In the genomic region with DNA sequence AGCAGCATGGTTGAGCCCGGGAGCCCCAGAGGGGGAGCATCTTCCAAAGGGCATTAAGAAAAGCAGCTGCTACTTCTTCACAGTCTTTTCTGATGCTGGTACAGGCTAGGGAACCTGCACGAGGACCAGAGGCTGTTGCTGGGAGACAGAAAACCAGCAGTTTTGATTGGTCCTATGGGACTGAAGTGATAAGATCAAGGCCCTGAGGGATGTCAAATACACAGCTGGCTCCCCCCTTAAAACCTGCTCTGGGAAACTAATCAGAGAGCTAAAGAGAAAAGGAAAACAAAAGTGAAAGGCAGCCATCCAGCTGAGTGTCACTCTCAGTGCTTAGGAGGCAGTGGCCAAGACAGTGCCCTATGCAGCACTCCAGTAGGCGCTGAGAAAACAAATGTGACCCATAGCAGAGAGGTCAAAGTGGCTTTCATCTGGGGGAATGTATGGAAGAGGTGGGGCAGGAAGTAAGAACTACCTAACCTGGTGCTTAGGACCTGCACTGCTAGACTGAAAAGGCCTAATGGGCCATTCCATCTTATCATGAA, we compare ENCODE assay signal across 19 mouse cellular contexts. TPM values are rescaled to one million over a fixed set of nuclear protein-coding genes. Genes with fewer than 3 reads are reported as not detected.
DNase-seq lines count a peak whose midpoint lies in the region; ATAC-seq lines count a peak whose summit lies in the region.
"Had no signal": no experiment of that assay in that cellular context is flagged by ENCODE, and none has a peak within 500 bp of the region (broad histone marks: within the 10 kb centered on the region; RNA-seq: fewer than 3 reads in every experiment).

No protein-coding gene starts in this region.

- no peaks in the 10 kb centered on the region for H3K4me1 ChIP-seq in embryonic facial prominence, embryonic 14.5 days (ENCODE audit: control insufficient read depth, insufficient read depth, low read length)
- H3K4me1 ChIP-seq in embryonic facial prominence, embryonic 10.5 days, result peaks cover 4% of the 10 kb centered on the region; the same call in 1 of the 2 replicates
- H3K4me1 ChIP-seq in heart, embryonic 12.5 days (replicated peaks), result peaks cover 7% of the 10 kb centered on the region; the same call in 1 of the 2 replicates

- no peak overlapping the region for H3K4me2 ChIP-seq in embryonic facial prominence, embryonic 14.5 days (ENCODE audit: low read depth, low read length)
- H3K4me2 ChIP-seq in heart, embryonic 12.5 days, result no peak overlapping the region
- H3K4me2 ChIP-seq: kidney, embryonic 15.5 days; lung, embryonic 14.5 days; neural tube, embryonic 12.5 days had no signal

- no peaks in the 10 kb centered on the region for H3K9me3 ChIP-seq in embryonic facial prominence, embryonic 14.5 days (ENCODE audit: control insufficient read depth, low read length)
- H3K9me3 ChIP-seq in embryonic facial prominence, embryonic 10.5 days, result no peaks in the 10 kb centered on the region
- H3K9me3 ChIP-seq in heart, embryonic 12.5 days (replicated peaks), result no peaks in the 10 kb centered on the region
- H3K9me3 ChIP-seq: kidney, embryonic 15.5 days; neural tube, embryonic 12.5 days had no signal

- no peaks in the 10 kb centered on the region for H3K27me3 ChIP-seq in embryonic facial prominence, embryonic 14.5 days (replicated peaks; ENCODE audit: control insufficient read depth, insufficient read depth, low read length)
- H3K27me3 ChIP-seq in embryonic facial prominence, embryonic 10.5 days (replicated peaks; ENCODE audit: low read depth, poor library complexity, severe bottlenecking), result no peaks in the 10 kb centered on the region
- no peaks in the 10 kb centered on the region for H3K27me3 ChIP-seq in heart, embryonic 12.5 days (replicated peaks)
- H3K27me3 ChIP-seq: kidney, embryonic 15.5 days; neural tube, embryonic 12.5 days had no signal

- no peak overlapping the region for H3K27ac ChIP-seq in embryonic facial prominence, embryonic 14.5 days (replicated peaks; ENCODE audit: low read depth, low read length)
- H3K27ac ChIP-seq in embryonic facial prominence, embryonic 10.5 days (replicated peaks), result no peak overlapping the region
- H3K27ac ChIP-seq in heart, embryonic 12.5 days (ENCODE audit: poor library complexity, severe bottlenecking), result no peak overlapping the region
- H3K27ac ChIP-seq: kidney, embryonic 15.5 days; neural tube, embryonic 12.5 days had no signal

- peak; percentile 72; the same call in 1 of the 2 replicates for ATAC-seq in embryonic facial prominence, embryonic 14.5 days (ENCODE audit: low read depth)
- ATAC-seq in heart, embryonic 12.5 days (ENCODE audit: insufficient number of reproducible peaks, low FRiP score), result no peak
- ATAC-seq in CD4-positive, CD25-positive, alpha-beta regulatory T cell, adult 4 months, result peak; percentile 56
- ATAC-seq in granulocyte monocyte progenitor cell, adult 5-6 weeks (replicated peaks; ENCODE audit: poor library complexity, severe bottlenecking), result 0 out of 2 replicates have a peak, but pooled peaks have one; percentile 4
- ATAC-seq: forebrain, postnatal 0 days had no signal

- DNase-seq in embryonic facial prominence, embryonic 14.5 days (ENCODE audit: low spot score), result no peak
- DNase-seq in embryonic facial prominence, embryonic 10.5 days (ENCODE audit: low spot score), result no peak
- DNase-seq in heart, adult 9 months (ENCODE audit: low spot score in 2 of 2), result peak; percentile 33 to 74
- DNase-seq in left cerebral cortex, adult 9 months (ENCODE audit: low spot score in 2 of 2), result no peak
- no peak for DNase-seq in lung, adult 18-20 months
- DNase-seq: adrenal gland, postnatal 14 days; cerebellum, adult 9-10 months; forebrain, postnatal 0 days; layer of hippocampus, postnatal 36 days; lung, embryonic 14.5 days; right cerebral cortex, postnatal 14 days; thymus, postnatal 14 days had no signal

- no peak overlapping the region for H3K9ac ChIP-seq in embryonic facial prominence, embryonic 14.5 days (ENCODE audit: low read depth, low read length)
- H3K9ac ChIP-seq in heart, embryonic 12.5 days, result no peak overlapping the region
- H3K9ac ChIP-seq: forebrain, postnatal 0 days; kidney, embryonic 15.5 days; lung, embryonic 14.5 days; neural tube, embryonic 12.5 days had no signal

- WGBS in embryonic facial prominence, embryonic 14.5 days, result 52% methylated on average over 3 of the region's 3 CpGs
- 70% methylated on average over 3 of the region's 3 CpGs for WGBS in embryonic facial prominence, embryonic 10.5 days
- 81% methylated on average over 3 of the region's 3 CpGs for WGBS in heart, embryonic 12.5 days

- H3K36me3 ChIP-seq in embryonic facial prominence, embryonic 14.5 days (ENCODE audit: control insufficient read depth, insufficient read depth, low read length), result peaks cover 56% of the 10 kb centered on the region
- peaks cover 47% of the 10 kb centered on the region for H3K36me3 ChIP-seq in embryonic facial prominence, embryonic 10.5 days (replicated peaks)
- peaks cover 51% of the 10 kb centered on the region for H3K36me3 ChIP-seq in heart, embryonic 12.5 days

- no peak overlapping the region for H3K4me3 ChIP-seq in embryonic facial prominence, embryonic 14.5 days (ENCODE audit: low read depth, low read length)
- no peak overlapping the region for H3K4me3 ChIP-seq in embryonic facial prominence, embryonic 10.5 days
- H3K4me3 ChIP-seq in heart, embryonic 12.5 days, result no peak overlapping the region
- H3K4me3 ChIP-seq: erythroblast, embryonic 14.5 days; kidney, embryonic 15.5 days; neural tube, embryonic 12.5 days had no signal

RNA-seq across cellular contexts. Expression of gene Uap1, which starts 14.3 kb away (rescaled TPM):
- 72.9 and 75.4 TPM in 2 replicates for polyA plus RNA-seq in embryonic facial prominence, embryonic 14.5 days (2014; fragmentation: Nextera tagmentation; extraction: Ambion mirVana)
- 56.3 and 56.5 TPM in 2 replicates for polyA plus RNA-seq in embryonic facial prominence, embryonic 10.5 days (2016; fragmentation: Nextera tagmentation; extraction: Ambion mirVana)
- 61.6 and 66.1 TPM in 2 replicates for polyA plus RNA-seq in heart, embryonic 12.5 days (2016; fragmentation: Nextera tagmentation; extraction: Ambion mirVana)
- polyA plus RNA-seq in CD4-positive, CD25-positive, alpha-beta regulatory T cell, adult 4 months (2017; shearing (Covaris generic)), result 10 to 100 TPM; 12.9 to 18.1 TPM
- 48.9 and 49.5 TPM in 2 replicates for total RNA-seq in granulocyte monocyte progenitor cell, adult 5-6 weeks (2014; fragmentation: Nextera tagmentation)
- 74.7 and 144 TPM in 2 replicates for total RNA-seq in granulocyte monocyte progenitor cell, adult 5-6 weeks (2017)

RNA-seq across cellular contexts. Expression of gene Ddr2, which starts 49.9 kb away (rescaled TPM):
- polyA plus RNA-seq in embryonic facial prominence, embryonic 14.5 days (2014; fragmentation: Nextera tagmentation; extraction: Ambion mirVana), result 85.2 and 94.0 TPM in 2 replicates
- 62.9 and 69.6 TPM in 2 replicates for polyA plus RNA-seq in embryonic facial prominence, embryonic 10.5 days (2016; fragmentation: Nextera tagmentation; extraction: Ambion mirVana)
- polyA plus RNA-seq in heart, embryonic 12.5 days (2016; fragmentation: Nextera tagmentation; extraction: Ambion mirVana), result 7.6 and 7.9 TPM in 2 replicates
- not detected for polyA plus RNA-seq in CD4-positive, CD25-positive, alpha-beta regulatory T cell, adult 4 months (2017; shearing (Covaris generic))
- not detected in 2 replicates for total RNA-seq in granulocyte monocyte progenitor cell, adult 5-6 weeks (2014; fragmentation: Nextera tagmentation)
- total RNA-seq in granulocyte monocyte progenitor cell, adult 5-6 weeks (2017), result 0.05 TPM in 1 of 2 replicates, not detected in the other
- total RNA-seq: megakaryocyte progenitor cell, adult 5-6 weeks had no signal
- polyA plus RNA-seq: erythroblast, embryonic 14.5 days had no signal

RNA-seq across cellular contexts. Expression of gene Uhmk1, which starts 54.7 kb away (rescaled TPM):
- 10.1 and 11.2 TPM in 2 replicates for polyA plus RNA-seq in embryonic facial prominence, embryonic 14.5 days (2014; fragmentation: Nextera tagmentation; extraction: Ambion mirVana)
- 10.6 and 11.3 TPM in 2 replicates for polyA plus RNA-seq in embryonic facial prominence, embryonic 10.5 days (2016; fragmentation: Nextera tagmentation; extraction: Ambion mirVana)
- polyA plus RNA-seq in heart, embryonic 12.5 days (2016; fragmentation: Nextera tagmentation; extraction: Ambion mirVana), result 13.8 and 14.6 TPM in 2 replicates
- polyA plus RNA-seq in CD4-positive, CD25-positive, alpha-beta regulatory T cell, adult 4 months (2017; shearing (Covaris generic)), result 10 to 100 TPM in 1 of 2 experiments, 1 to 10 TPM in 1; 10.0 to 12.1 TPM
- 30.4 and 35.6 TPM in 2 replicates for total RNA-seq in granulocyte monocyte progenitor cell, adult 5-6 weeks (2014; fragmentation: Nextera tagmentation)
- total RNA-seq in granulocyte monocyte progenitor cell, adult 5-6 weeks (2017), result 45.6 and 45.8 TPM in 2 replicates

Comparison
In these comparisons a context has a peak if more than half of its experiments do, and no peak if none do; other contexts are left out.
1. DNase-seq: peak in heart, adult 9 months (2 of 2); none in embryonic facial prominence, embryonic 14.5 days (single experiment), embryonic facial prominence, embryonic 10.5 days (single experiment), left cerebral cortex, adult 9 months (0 of 2) and lung, adult 18-20 months (0 of 2).